Mouse (Mus musculus) monocyte, adult 5-6 weeks (primary cell): Measurements from ENCODE around the gene Qsox1. TPM values are rescaled to one million over a fixed set of nuclear protein-coding genes. Genes with fewer than 3 reads are reported as not detected.
A peak's percentile ranks its signal among the peaks of the same experiment; 100 is the strongest.

Experiments
- ATAC-seq: fragments of 153-309, 156-312 bp; replicated peaks from 2 replicates; pipeline ENCODE4 v1.8.0; 2017; ENCODE audit warnings: mild to moderate bottlenecking; ENCODE audit not compliant: low TSS enrichment, insufficient number of reproducible peaks, severe bottlenecking, poor library complexity, low FRiP score
- total RNA-seq: library from RNA; stranded (forward); fragments of 200-1000, 200-491, 200-594 nt; gene quantifications from 3 replicates; pipeline ENCODE4 v1.2.3, GENCODE M21; 2017

Gene Qsox1
- total RNA-seq, 1 experiment from 2014 or later = 8.1 TPM

- no peak for ATAC-seq
Observed at GRCm38 (mm10) chr1:155808261-155808660, 4.4 kb downstream of the Qsox1 start.

- ATAC-seq = no peak
Observed at GRCm38 (mm10) chr1:155805607-155806006, 7.1 kb downstream of the Qsox1 start.

- no peak for ATAC-seq
Observed at GRCm38 (mm10) chr1:155801014-155801991, 11.4 kb downstream of the Qsox1 start.

- ATAC-seq = no peak
Observed at GRCm38 (mm10) chr1:155798000-155798399, 14.7 kb downstream of the Qsox1 start.

GRCm38 (mm10) chr1:155797425-155797824, 15.3 kb downstream of the Qsox1 start:
- ATAC-seq = no peak

- no peak for ATAC-seq
Observed at GRCm38 (mm10) chr1:155796757-155797405, 15.8 kb downstream of the Qsox1 start.

GRCm38 (mm10) chr1:155795791-155796233, 16.9 kb downstream of the Qsox1 start:
- no peak for ATAC-seq

- ATAC-seq = no peak
Observed at GRCm38 (mm10) chr1:155794855-155795254, 17.8 kb downstream of the Qsox1 start.

GRCm38 (mm10) chr1:155791919-155792318, 20.8 kb downstream of the Qsox1 start:
- no peak for ATAC-seq

- ATAC-seq = no peak
Observed at GRCm38 (mm10) chr1:155790111-155790974, 22.3 kb downstream of the Qsox1 start.

- no peak for ATAC-seq
Observed at GRCm38 (mm10) chr1:155785886-155786285, 26.8 kb downstream of the Qsox1 start.

- ATAC-seq = 0 out of 2 replicates have a peak, but pooled peaks have one; percentile 23
Observed at GRCm38 (mm10) chr1:155784343-155785205, 28.1 kb downstream of the Qsox1 start.

- ATAC-seq = no peak
Observed at GRCm38 (mm10) chr1:155782382-155782781, 30.3 kb downstream of the Qsox1 start.

- ATAC-seq = no peak
Observed at GRCm38 (mm10) chr1:155777641-155778625, 34.8 kb downstream of the Qsox1 start.

- ATAC-seq = no peak
Observed at GRCm38 (mm10) chr1:155759167-155759566, 53.5 kb downstream of the Qsox1 start.

- no peak for ATAC-seq
Observed at GRCm38 (mm10) chr1:155758711-155759110, 54.0 kb downstream of the Qsox1 start.

GRCm38 (mm10) chr1:155757621-155758020, 55.1 kb downstream of the Qsox1 start:
- no peak for ATAC-seq
